Mouse (Mus musculus) limb, embryonic 10.5 days (tissue): Measurements from ENCODE around the gene Sipa1l3. TPM values are rescaled to one million over a fixed set of nuclear protein-coding genes. Genes with fewer than 3 reads are reported as not detected.

Experiments used
- DNase-seq: peaks from one replicate; pipeline ENCODE4 v3.0.0-alpha.2; 2017; ENCODE audit warnings: low spot score
- H3K27ac ChIP-seq: fragments of 300-500 bp; sonication (generic); 2 replicates; pipeline ENCODE4 v1.5.1; 2016; ENCODE audit warnings: mild to moderate bottlenecking
- H3K27me3 ChIP-seq: fragments of 300-500 bp; sonication (generic); 2 replicates; pipeline ENCODE4 v1.6.1; 2016; ENCODE audit warnings: low read depth, mild to moderate bottlenecking; ENCODE audit not compliant: poor library complexity, severe bottlenecking
- H3K36me3 ChIP-seq: fragments of 300-500 bp; sonication (generic); 2 replicates; pipeline ENCODE4 v1.6.1; 2016; ENCODE audit warnings: mild to moderate bottlenecking, moderate library complexity
- H3K4me1 ChIP-seq: fragments of 300-500 bp; sonication (generic); 2 replicates; pipeline ENCODE4 v1.6.1; 2016
- H3K4me3 ChIP-seq: fragments of 300-500 bp; sonication (generic); 2 replicates; pipeline ENCODE4 v1.5.1; 2016; ENCODE audit warnings: mild to moderate bottlenecking, moderate library complexity
- H3K9me3 ChIP-seq: fragments of 300-500 bp; sonication (generic); replicated peaks from 2 replicates; pipeline ENCODE4 v1.6.1; 2016; ENCODE audit warnings: mild to moderate bottlenecking
- WGBS: fragments of 180-500 bp; shearing (Covaris S2); methylation state at CpG from one replicate; pipeline ENCODE4 v1.1.7; 2016; 5-methylcytosine and 5-hydroxymethylcytosine counted together
- polyA plus RNA-seq: library from polyadenylated mRNA; unstranded; fragments of >200 nt; fragmentation: Nextera tagmentation; extraction: Ambion mirVana; gene quantifications from 2 replicates; pipeline ENCODE4 v1.2.1, GENCODE M21; 2016

The Sipa1l3 gene
- polyA plus RNA-seq, 1 experiment from 2014 or later = 12.6 TPM

DNA sequence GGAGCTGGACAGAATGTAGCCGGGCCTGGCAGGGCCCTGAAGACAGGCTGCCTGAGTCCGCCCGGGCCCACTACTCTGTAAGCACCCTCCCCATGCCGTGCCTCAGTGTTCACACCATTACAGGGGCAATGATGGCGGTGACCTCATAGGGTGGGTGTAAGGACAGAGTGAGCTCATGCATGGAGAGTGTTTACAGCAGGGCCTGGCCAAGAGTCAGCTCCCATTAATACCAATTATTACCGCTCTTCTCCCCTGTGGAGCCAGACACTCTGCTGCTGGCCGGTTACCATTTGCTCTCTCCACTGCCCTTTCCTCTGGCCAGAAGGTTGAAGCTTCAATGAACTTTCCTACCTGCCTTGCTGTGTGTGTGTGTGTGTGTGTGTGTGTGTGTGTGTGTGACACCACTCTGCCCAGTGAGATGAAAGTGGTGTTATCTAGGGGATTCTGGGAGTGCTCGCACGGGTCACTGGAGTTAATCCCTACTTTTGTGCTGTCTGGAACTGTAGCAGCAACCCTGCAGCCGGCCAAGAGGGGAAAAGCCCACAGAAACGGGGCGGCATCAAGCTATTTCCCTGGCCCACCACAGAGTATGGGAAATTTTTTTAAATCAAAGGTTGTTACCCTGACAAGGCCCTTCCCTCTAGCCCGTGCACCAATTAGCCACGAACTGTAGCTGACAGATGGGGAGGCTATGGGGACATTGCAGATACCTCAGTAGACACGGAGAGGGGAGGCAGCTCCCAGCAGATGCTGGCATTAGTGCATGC is 86.1 kb downstream of the Sipa1l3 start:
- peaks cover 41% of the 10 kb centered on the region for H3K4me1 ChIP-seq
- WGBS = 37% methylated on average over 15 of the region's 15 CpGs
- H3K27ac ChIP-seq = no peak overlapping the region
- DNase-seq = no peak
- H3K27me3 ChIP-seq = no peaks in the 10 kb centered on the region
- no peaks in the 10 kb centered on the region for H3K9me3 ChIP-seq
- H3K36me3 ChIP-seq = no peaks in the 10 kb centered on the region
- H3K4me3 ChIP-seq = no peak overlapping the region

DNA sequence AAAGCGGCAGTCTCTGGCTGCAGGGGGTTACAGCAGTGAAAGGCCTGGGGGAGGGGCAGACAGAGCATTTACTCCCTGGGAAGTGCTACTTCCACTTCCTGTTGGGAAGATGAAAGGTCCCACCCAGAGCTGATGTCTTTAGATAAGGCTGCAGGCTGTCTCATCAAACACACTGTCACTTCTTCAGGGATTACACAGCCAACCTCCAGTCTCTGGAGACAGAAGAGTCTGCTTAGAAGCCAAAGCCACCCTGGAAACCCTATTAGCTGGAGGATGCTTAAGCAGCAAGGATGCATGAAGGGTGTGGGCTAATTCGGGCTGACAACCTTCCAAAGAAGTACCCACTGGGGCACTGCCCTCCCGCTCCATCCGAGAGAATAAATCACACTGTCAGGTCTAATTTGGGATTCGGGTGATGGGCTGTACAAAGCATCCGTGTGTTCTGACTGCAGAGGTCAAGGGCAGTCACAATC is 87.7 kb downstream of the Sipa1l3 start:
- Histone ChIP-seq H3K4me1 (peaks cover 37% of the 10 kb centered on the region), H3K36me3 (no peaks in the 10 kb centered on the region), H3K27me3 (no peaks in the 10 kb centered on the region), H3K9me3 (no peaks in the 10 kb centered on the region), H3K4me3 (no peak overlapping the region), H3K27ac (no peak overlapping the region)
- no peak for DNase-seq
- WGBS = 2% methylated on average over 6 of the region's 6 CpGs

GRCm38 (mm10) chr7:29426056-29426455 is 92.4 kb downstream of the Sipa1l3 start:
- WGBS = 83% methylated on average over 8 of the region's 8 CpGs
- Histone ChIP-seq H3K4me3 (no peak overlapping the region), H3K27me3 (no peaks in the 10 kb centered on the region), H3K27ac (no peak overlapping the region), H3K9me3 (no peaks in the 10 kb centered on the region), H3K4me1 (peaks cover 43% of the 10 kb centered on the region), H3K36me3 (no peaks in the 10 kb centered on the region)
- DNase-seq = no peak

DNA sequence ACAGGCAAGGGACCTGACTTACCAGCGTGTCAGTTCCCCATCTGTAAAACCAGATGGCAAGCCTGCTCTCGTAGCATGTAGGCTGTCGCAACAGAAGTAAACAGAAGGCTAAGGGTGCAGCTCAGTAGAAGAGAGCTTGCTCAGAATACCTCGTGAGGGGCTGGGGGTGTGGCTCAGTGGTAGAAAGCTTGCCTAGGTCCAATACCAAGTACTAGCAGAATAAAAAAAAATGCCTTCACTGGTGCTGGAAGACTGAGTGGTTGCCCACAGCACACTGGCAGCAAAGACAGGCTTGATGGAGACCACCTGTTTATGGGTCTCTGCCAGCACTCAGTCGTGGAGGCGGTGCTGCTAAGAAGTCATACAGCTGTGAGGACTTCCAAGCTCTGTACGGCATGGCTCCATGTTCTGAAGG is 93.0 kb downstream of the Sipa1l3 start:
- H3K27me3 ChIP-seq = no peaks in the 10 kb centered on the region
- WGBS = 78% methylated on average over 7 of the region's 7 CpGs

GRCm38 (mm10) chr7:29424690-29425089 is 93.8 kb downstream of the Sipa1l3 start:
- Histone ChIP-seq H3K9me3 (no peaks in the 10 kb centered on the region), H3K36me3 (no peaks in the 10 kb centered on the region), H3K4me3 (no peak overlapping the region), H3K27me3 (no peaks in the 10 kb centered on the region), H3K4me1 (peaks cover 41% of the 10 kb centered on the region), H3K27ac (peak overlapping the region; percentile 31; the same call in 1 of the 2 replicates)
- DNase-seq = no peak
- 76% methylated on average over 5 of the region's 5 CpGs for whole genome bisulfite sequencing

More for the DNA sequence above, 93.0 kb downstream of the Sipa1l3 start:
- Histone ChIP-seq H3K27ac (no peak overlapping the region), H3K9me3 (no peaks in the 10 kb centered on the region), H3K4me1 (peaks cover 39% of the 10 kb centered on the region), H3K4me3 (no peak overlapping the region), H3K36me3 (no peaks in the 10 kb centered on the region)
- no peak for DNase-seq

DNA sequence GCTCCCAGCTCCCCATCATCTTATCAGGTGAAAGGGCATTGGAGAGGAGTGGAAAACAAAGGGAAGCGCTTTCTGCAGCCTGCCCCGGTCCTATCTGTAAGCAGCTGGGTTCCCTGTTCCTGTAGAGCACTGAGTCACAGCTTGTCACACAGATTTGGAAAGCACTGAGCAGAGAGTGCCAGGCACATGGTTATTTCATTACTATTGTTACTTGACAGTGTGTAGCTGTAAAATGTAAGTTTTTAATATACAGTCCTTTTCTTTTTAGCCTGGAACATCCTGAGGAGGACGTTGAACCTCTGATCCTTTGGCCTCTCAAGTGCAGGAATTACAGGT is 96.6 kb downstream of the Sipa1l3 start:
- Histone ChIP-seq H3K36me3 (no peaks in the 10 kb centered on the region), H3K27ac (peak overlapping the region; percentile 51; the same call in 1 of the 2 replicates), H3K4me3 (no peak overlapping the region), H3K4me1 (peaks cover 60% of the 10 kb centered on the region), H3K27me3 (no peaks in the 10 kb centered on the region), H3K9me3 (no peaks in the 10 kb centered on the region)
- 39% methylated on average over 3 of the region's 3 CpGs for WGBS
- no peak for DNase-seq

DNA sequence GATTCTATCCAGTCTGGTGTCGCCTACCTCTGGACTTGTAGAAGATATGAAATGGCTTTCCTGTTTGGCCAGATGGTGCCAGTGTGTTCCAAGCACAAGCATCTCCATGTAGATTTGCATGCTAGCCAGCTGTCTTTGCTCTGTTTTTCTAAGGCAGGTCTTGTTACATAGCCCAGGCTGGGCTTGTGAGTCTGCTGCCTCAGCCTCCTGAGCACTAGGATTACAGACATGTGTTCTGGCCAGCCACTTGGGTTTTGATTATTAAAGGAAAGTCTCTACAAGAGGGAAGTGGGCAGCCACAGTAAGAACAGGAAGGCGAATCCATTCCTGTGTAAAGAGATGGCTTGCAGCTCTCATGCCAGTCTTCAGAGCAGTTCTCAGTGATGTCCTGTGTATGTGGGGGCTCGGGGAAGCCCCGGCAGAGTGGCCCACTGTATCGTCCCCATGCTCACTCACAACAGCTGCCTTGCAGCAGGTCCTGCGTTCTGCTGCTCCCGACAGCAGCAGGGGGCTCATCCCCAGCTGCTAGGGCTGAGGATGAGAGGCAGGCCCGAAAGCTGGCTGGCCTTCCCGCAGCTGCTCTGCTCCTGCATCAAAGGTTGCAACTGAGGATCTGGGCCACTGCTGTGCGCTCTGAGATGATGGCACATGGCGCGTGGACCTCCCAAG is 97.1 kb downstream of the Sipa1l3 start:
- 42% methylated on average over 12 of the region's 12 CpGs for WGBS
- no peak for DNase-seq
- Histone ChIP-seq H3K4me3 (0 out of 2 replicates have a peak overlapping the region, but pooled peaks have one; percentile 4), H3K36me3 (no peaks in the 10 kb centered on the region), H3K27ac (peak overlapping the region; percentile 51; the same call in 1 of the 2 replicates), H3K9me3 (no peaks in the 10 kb centered on the region), H3K27me3 (no peaks in the 10 kb centered on the region), H3K4me1 (peaks cover 65% of the 10 kb centered on the region)

- no peak overlapping the region for H3K27ac ChIP-seq
- no peaks in the 10 kb centered on the region for H3K36me3 ChIP-seq
- DNase-seq = no peak
- 46% methylated on average over 4 of the region's 4 CpGs for WGBS
- no peak overlapping the region for H3K4me3 ChIP-seq
- peaks cover 61% of the 10 kb centered on the region for H3K4me1 ChIP-seq
- H3K27me3 ChIP-seq = no peaks in the 10 kb centered on the region
- H3K9me3 ChIP-seq = no peaks in the 10 kb centered on the region
These were observed 98.6 kb downstream of the Sipa1l3 start for GRCm38 (mm10) chr7:29419836-29420235.

GRCm38 (mm10) chr7:29418231-29418630 is 100.2 kb downstream of the Sipa1l3 start:
- DNase-seq = no peak
- Histone ChIP-seq H3K9me3 (no peaks in the 10 kb centered on the region), H3K4me1 (peaks cover 56% of the 10 kb centered on the region), H3K27ac (no peak overlapping the region), H3K36me3 (no peaks in the 10 kb centered on the region), H3K27me3 (no peaks in the 10 kb centered on the region), H3K4me3 (no peak overlapping the region)
- WGBS = 84% methylated on average over 6 of the region's 6 CpGs

DNA sequence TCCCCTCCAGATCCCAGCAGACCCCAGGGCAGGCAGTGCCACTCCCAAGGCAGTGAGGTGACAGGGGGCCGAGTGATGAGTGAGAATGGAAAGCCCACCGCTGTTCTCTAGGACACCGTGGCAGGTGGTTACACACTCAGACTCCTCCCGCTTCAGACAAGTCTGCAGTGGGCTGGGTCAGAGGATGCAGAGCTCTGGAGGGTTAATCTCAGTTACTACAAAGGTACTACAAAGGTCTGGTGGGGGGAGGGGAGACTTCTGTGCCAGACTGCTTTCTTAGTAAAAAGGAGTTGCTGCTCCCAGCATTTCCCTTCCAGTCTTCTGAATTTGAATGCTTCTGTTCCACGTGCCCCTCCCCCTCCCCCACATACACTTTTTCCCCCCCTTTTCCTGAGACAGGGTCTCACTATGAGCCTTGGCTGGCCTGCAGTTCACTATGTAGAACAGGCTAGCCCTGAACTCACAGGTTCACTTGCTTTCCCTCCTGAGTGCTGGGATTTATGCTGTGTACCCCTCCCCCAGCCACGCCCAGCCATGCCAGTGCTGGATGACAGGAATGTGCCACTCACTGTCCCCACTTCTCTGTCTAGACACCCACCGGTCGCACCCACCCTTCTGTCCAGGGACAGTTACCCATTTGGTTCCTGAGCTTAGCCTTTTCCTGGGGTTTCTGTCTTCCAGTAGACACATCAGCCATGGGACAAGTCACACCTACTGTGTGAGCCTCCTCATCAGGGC is 100.9 kb downstream of the Sipa1l3 start:
- Histone ChIP-seq H3K27me3 (no peaks in the 10 kb centered on the region), H3K9me3 (no peaks in the 10 kb centered on the region), H3K27ac (0 out of 2 replicates have a peak overlapping the region, but pooled peaks have one; percentile 44), H3K4me3 (no peak overlapping the region), H3K4me1 (peaks cover 59% of the 10 kb centered on the region), H3K36me3 (no peaks in the 10 kb centered on the region)
- WGBS = 42% methylated on average over 8 of the region's 8 CpGs
- no peak for DNase-seq

DNA sequence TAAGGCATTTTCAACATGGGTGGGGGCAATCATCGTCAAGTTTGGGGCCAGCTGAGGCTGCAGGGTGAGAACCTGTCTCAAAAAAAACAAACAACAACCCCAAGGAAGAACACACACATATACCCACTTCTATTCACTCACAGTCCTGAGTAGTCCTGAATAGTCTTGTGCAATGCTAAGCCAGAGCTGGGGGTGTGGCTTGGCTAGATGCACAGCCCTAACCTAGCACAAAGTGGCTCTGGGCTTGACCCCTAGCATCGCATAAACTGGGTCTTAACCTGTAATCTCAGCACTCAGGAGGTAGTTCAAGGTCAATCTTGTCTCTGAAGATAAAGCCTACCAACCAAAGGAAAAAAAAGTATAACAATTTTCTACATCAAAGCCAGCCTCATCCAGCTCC is 101.5 kb downstream of the Sipa1l3 start:
- Histone ChIP-seq H3K4me1 (peaks cover 61% of the 10 kb centered on the region), H3K27me3 (no peaks in the 10 kb centered on the region), H3K36me3 (no peaks in the 10 kb centered on the region), H3K4me3 (no peak overlapping the region), H3K9me3 (no peaks in the 10 kb centered on the region), H3K27ac (0 out of 2 replicates have a peak overlapping the region, but pooled peaks have one; percentile 44)
- DNase-seq = no peak
- 68% methylated on average over 2 of the region's 2 CpGs for WGBS

- no peaks in the 10 kb centered on the region for H3K9me3 ChIP-seq
- no peak overlapping the region for H3K4me3 ChIP-seq
- WGBS = 66% methylated on average over 8 of the region's 8 CpGs
- no peaks in the 10 kb centered on the region for H3K36me3 ChIP-seq
- peaks cover 68% of the 10 kb centered on the region for H3K4me1 ChIP-seq
- H3K27me3 ChIP-seq = no peaks in the 10 kb centered on the region
- H3K27ac ChIP-seq = peak overlapping the region; percentile 65
- DNase-seq = no peak
These were observed 106.4 kb downstream of the Sipa1l3 start for GRCm38 (mm10) chr7:29411838-29412580.
